23 mouse cellular contexts compared by ENCODE assay signal in genomic region chr13:101902213-101902612, GRCm38 (mm10).
DNase-seq lines count a peak whose midpoint lies in the region; ATAC-seq and TF ChIP-seq lines count a peak whose summit lies in the region.
"Had no signal": no experiment of that assay in that cellular context is flagged by ENCODE, and none has a peak within 500 bp of the region (broad histone marks: within the 10 kb centered on the region; RNA-seq: fewer than 3 reads in every experiment).

No protein-coding gene starts in this region.

- no peaks in the 10 kb centered on the region for H3K27me3 ChIP-seq in forebrain, embryonic 14.5 days (replicated peaks; ENCODE audit: control insufficient read depth, insufficient read depth, low read length)
- no peaks in the 10 kb centered on the region for H3K27me3 ChIP-seq in forebrain, embryonic 11.5 days (ENCODE audit: control insufficient read depth, insufficient read depth, low read length)
- H3K27me3 ChIP-seq in lung, embryonic 14.5 days (ENCODE audit: insufficient read depth, low read length) = no peaks in the 10 kb centered on the region
- H3K27me3 ChIP-seq in forebrain, embryonic 16.5 days (replicated peaks; ENCODE audit: control insufficient read depth, insufficient read depth, low read length) = no peaks in the 10 kb centered on the region
- H3K27me3 ChIP-seq: kidney, embryonic 15.5 days; limb, embryonic 15.5 days; liver, embryonic 15.5 days; midbrain, embryonic 13.5 days; neural tube, embryonic 12.5 days; Patski had no signal

- H3K9ac ChIP-seq in forebrain, embryonic 14.5 days (ENCODE audit: low read length) = no peak overlapping the region
- H3K9ac ChIP-seq in forebrain, embryonic 11.5 days (ENCODE audit: low read length) = no peak overlapping the region
- H3K9ac ChIP-seq in lung, embryonic 14.5 days = no peak overlapping the region
- H3K9ac ChIP-seq in forebrain, embryonic 16.5 days (replicated peaks; ENCODE audit: low read depth, low read length) = no peak overlapping the region
- H3K9ac ChIP-seq: kidney, embryonic 15.5 days; limb, embryonic 15.5 days; liver, embryonic 15.5 days; midbrain, embryonic 13.5 days; neural tube, embryonic 12.5 days had no signal

- WGBS in forebrain, embryonic 14.5 days = 47% methylated on average over 7 of the region's 7 CpGs
- WGBS in forebrain, embryonic 11.5 days = 75% methylated on average over 7 of the region's 7 CpGs
- WGBS in lung, embryonic 14.5 days = 58% methylated on average over 7 of the region's 7 CpGs
- WGBS in lung, adult 2 months = 64% methylated on average over 7 of the region's 7 CpGs
- WGBS in forebrain, embryonic 16.5 days = 39% methylated on average over 7 of the region's 7 CpGs

- H3K4me3 ChIP-seq in forebrain, embryonic 14.5 days (ENCODE audit: low read depth, low read length) = no peak overlapping the region
- H3K4me3 ChIP-seq in forebrain, embryonic 11.5 days (ENCODE audit: low read depth, low read length) = no peak overlapping the region
- no peak overlapping the region for H3K4me3 ChIP-seq in lung, embryonic 14.5 days (ENCODE audit: low read depth, low read length)
- no peak overlapping the region for H3K4me3 ChIP-seq in lung, adult 2 months (replicated peaks; ENCODE audit: extremely low read depth, low read depth, low read length)
- H3K4me3 ChIP-seq in forebrain, embryonic 16.5 days (replicated peaks; ENCODE audit: low read length) = no peak overlapping the region
- H3K4me3 ChIP-seq: hindbrain, embryonic 10.5 days; kidney, embryonic 15.5 days; limb, embryonic 15.5 days; liver, embryonic 15.5 days; midbrain, embryonic 13.5 days; neural tube, embryonic 12.5 days had no signal

- no peak for TF ChIP-seq CTCF in lung, embryonic 14.5 days (IDR thresholded peaks at IDR 0.05; ENCODE audit: low read depth)
- no peak for TF ChIP-seq CTCF in lung, adult 2 months (IDR thresholded peaks at IDR 0.05; ENCODE audit: insufficient read depth, low read length)

- H3K4me2 ChIP-seq in forebrain, embryonic 14.5 days (ENCODE audit: low read length) = no peak overlapping the region
- no peak overlapping the region for H3K4me2 ChIP-seq in forebrain, embryonic 11.5 days (ENCODE audit: low read depth, low read length, severe bottlenecking)
- no peak overlapping the region for H3K4me2 ChIP-seq in lung, embryonic 14.5 days
- H3K4me2 ChIP-seq in forebrain, embryonic 16.5 days (ENCODE audit: low read length) = no peak overlapping the region
- H3K4me2 ChIP-seq: heart, embryonic 11.5 days; kidney, embryonic 15.5 days; limb, embryonic 15.5 days; liver, embryonic 15.5 days; midbrain, embryonic 13.5 days; neural tube, embryonic 12.5 days had no signal

- no peak for TF ChIP-seq POLR2A in lung, adult 2 months (IDR thresholded peaks at IDR 0.05; ENCODE audit: borderline replicate concordance, extremely low read depth, low read depth, low read length)

- no peaks in the 10 kb centered on the region for H3K36me3 ChIP-seq in forebrain, embryonic 14.5 days (ENCODE audit: control insufficient read depth, insufficient read depth, low read length)
- H3K36me3 ChIP-seq in forebrain, embryonic 11.5 days (ENCODE audit: control insufficient read depth, insufficient read depth, low read length) = no peaks in the 10 kb centered on the region
- H3K36me3 ChIP-seq in lung, embryonic 14.5 days (ENCODE audit: insufficient read depth) = no peaks in the 10 kb centered on the region
- no peaks in the 10 kb centered on the region for H3K36me3 ChIP-seq in forebrain, embryonic 16.5 days (ENCODE audit: control insufficient read depth, insufficient read depth)
- H3K36me3 ChIP-seq: hindbrain, embryonic 10.5 days; kidney, embryonic 15.5 days; limb, embryonic 15.5 days; liver, embryonic 15.5 days; midbrain, embryonic 13.5 days; neural tube, embryonic 12.5 days had no signal

- 0 out of 2 replicates have a peak, but pooled peaks have one; percentile 13 for ATAC-seq in forebrain, embryonic 14.5 days
- ATAC-seq in forebrain, embryonic 11.5 days (replicated peaks; ENCODE audit: low FRiP score) = no peak
- ATAC-seq in lung, embryonic 14.5 days (ENCODE audit: insufficient read depth) = no peak
- ATAC-seq in forebrain, embryonic 16.5 days = peak; percentile 52; the same call in 1 of the 2 replicates
- ATAC-seq: lung, postnatal 0 days; midbrain, embryonic 13.5 days; Patski had no signal

- H3K27ac ChIP-seq in forebrain, embryonic 14.5 days (ENCODE audit: low read depth, low read length) = no peak overlapping the region
- no peak overlapping the region for H3K27ac ChIP-seq in forebrain, embryonic 11.5 days (ENCODE audit: low read depth, low read length)
- H3K27ac ChIP-seq in lung, embryonic 14.5 days (ENCODE audit: low read depth) = no peak overlapping the region
- H3K27ac ChIP-seq in forebrain, embryonic 16.5 days (ENCODE audit: low read length) = no peak overlapping the region
- H3K27ac ChIP-seq: hindbrain, embryonic 10.5 days; kidney, embryonic 15.5 days; limb, embryonic 15.5 days; liver, embryonic 15.5 days; midbrain, embryonic 13.5 days; neural tube, embryonic 12.5 days had no signal

- peak; percentile 39 for DNase-seq in forebrain, embryonic 14.5 days (ENCODE audit: low spot score)
- no peak for DNase-seq in forebrain, embryonic 11.5 days (ENCODE audit: low spot score)
- peak; percentile 53 for DNase-seq in lung, embryonic 14.5 days
- no peak for DNase-seq in lung, adult 2 months
- DNase-seq in brain, adult 2 months (ENCODE audit: low read depth, low spot score) = peak; percentile 48
- no peak for DNase-seq in adipocyte (ENCODE audit: low spot score)
- DNase-seq: adrenal gland, adult 2 months; cerebellum, adult 2 months; kidney, adult 11 months; kidney, postnatal 36 days; right cerebral cortex, adult 18-20 months; right cerebral cortex, postnatal 4 days; thymus, postnatal 14 days had no signal

- H3K9me3 ChIP-seq in forebrain, embryonic 14.5 days (replicated peaks; ENCODE audit: control insufficient read depth, low read length) = no peaks in the 10 kb centered on the region
- no peaks in the 10 kb centered on the region for H3K9me3 ChIP-seq in forebrain, embryonic 11.5 days (ENCODE audit: control insufficient read depth, low read length)
- no peaks in the 10 kb centered on the region for H3K9me3 ChIP-seq in lung, embryonic 14.5 days (ENCODE audit: low read depth, low read length)
- H3K9me3 ChIP-seq in forebrain, embryonic 16.5 days (ENCODE audit: control insufficient read depth, low read length) = no peaks in the 10 kb centered on the region
- H3K9me3 ChIP-seq: hindbrain, embryonic 10.5 days; kidney, embryonic 15.5 days; limb, embryonic 15.5 days; liver, embryonic 15.5 days; midbrain, embryonic 13.5 days; neural tube, embryonic 12.5 days had no signal

- peaks cover 3% of the 10 kb centered on the region; the same call in 1 of the 2 replicates for H3K4me1 ChIP-seq in forebrain, embryonic 14.5 days (ENCODE audit: control insufficient read depth, insufficient read depth, low read length)
- no peaks in the 10 kb centered on the region for H3K4me1 ChIP-seq in forebrain, embryonic 11.5 days (replicated peaks; ENCODE audit: control insufficient read depth, insufficient read depth, low read length)
- H3K4me1 ChIP-seq in lung, embryonic 14.5 days (ENCODE audit: insufficient read depth) = no peaks in the 10 kb centered on the region
- H3K4me1 ChIP-seq in lung, adult 2 months (ENCODE audit: control insufficient read depth, insufficient read depth, low read length) = no peaks in the 10 kb centered on the region
- H3K4me1 ChIP-seq in forebrain, embryonic 16.5 days (replicated peaks; ENCODE audit: control insufficient read depth, insufficient read depth, low read length) = peaks cover 5% of the 10 kb centered on the region; the same call in 1 of the 2 replicates
- H3K4me1 ChIP-seq: hindbrain, embryonic 10.5 days; kidney, embryonic 15.5 days; liver, embryonic 15.5 days; midbrain, embryonic 13.5 days; neural tube, embryonic 12.5 days had no signal

Comparison
In these comparisons a context has a peak if more than half of its experiments do, and no peak if none do; other contexts are left out.
1. ATAC-seq: peak in forebrain, embryonic 14.5 days (single experiment) and forebrain, embryonic 16.5 days (single experiment); none in forebrain, embryonic 11.5 days (single experiment) and lung, embryonic 14.5 days (single experiment).
2. DNase-seq: peak in forebrain, embryonic 14.5 days (single experiment), lung, embryonic 14.5 days (single experiment) and brain, adult 2 months (single experiment); none in forebrain, embryonic 11.5 days (single experiment), lung, adult 2 months (single experiment) and adipocyte (single experiment).